Mouse (Mus musculus) A20 (cell line): ENCODE measurements around the gene Chrna1.

Experiments used
- DNase-seq: peaks from one replicate; pipeline ENCODE4 v3.0.0-alpha.2; 2011; ENCODE audit warnings: low read depth, low spot score

Chrna1 gene

DNA sequence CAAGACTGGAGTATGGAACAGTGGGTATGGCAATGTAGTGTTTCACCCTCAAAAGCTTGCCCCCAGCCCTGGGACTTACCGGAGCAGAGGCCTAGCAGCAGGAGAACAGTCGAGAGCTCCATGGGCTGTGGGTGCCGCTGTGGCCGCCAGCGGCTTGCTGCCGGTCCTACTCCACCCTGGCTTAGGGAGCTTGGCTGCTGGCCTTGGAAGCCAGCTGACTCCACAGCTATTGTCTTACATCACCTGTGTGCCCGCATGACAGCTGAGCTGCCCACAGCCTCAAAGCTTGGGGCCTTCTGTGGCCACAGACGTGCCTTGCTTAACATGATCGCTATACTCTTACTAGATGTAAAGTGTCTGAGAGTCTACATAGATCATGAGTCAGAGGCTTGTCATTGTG, at the start of gene Chrna1:
Chrna1 (minus strand) TSS at position 173 of the 400 bp plus-strand sequence.
- no peak for DNase-seq

DNA sequence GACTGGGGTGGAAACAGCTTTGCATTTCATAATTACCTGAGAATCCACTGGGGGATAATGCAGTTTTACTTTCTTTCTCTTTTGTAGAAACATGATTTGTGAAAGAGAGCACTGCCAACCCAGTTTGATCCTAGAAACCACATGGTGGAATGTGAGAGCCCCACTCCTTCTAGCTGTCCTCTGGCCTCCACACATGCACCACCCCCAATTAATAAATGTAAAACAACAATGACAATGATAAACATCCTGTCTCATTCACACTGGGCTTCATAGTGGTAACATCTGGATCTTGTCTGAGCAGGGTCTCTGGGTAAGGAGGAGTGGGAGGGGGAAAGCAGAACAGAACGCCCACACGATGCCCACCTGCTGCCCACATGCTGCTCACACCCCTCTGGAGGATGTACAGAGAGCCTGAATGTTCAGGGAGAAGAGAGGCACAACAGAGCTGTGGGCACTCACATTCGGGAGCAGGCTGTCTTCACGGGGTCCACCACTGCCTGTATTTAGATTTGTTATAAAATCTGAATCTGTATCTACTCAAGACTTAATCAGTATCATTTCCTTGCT, 38.4 kb upstream of the Chrna1 start:
- no peak for DNase-seq

DNA sequence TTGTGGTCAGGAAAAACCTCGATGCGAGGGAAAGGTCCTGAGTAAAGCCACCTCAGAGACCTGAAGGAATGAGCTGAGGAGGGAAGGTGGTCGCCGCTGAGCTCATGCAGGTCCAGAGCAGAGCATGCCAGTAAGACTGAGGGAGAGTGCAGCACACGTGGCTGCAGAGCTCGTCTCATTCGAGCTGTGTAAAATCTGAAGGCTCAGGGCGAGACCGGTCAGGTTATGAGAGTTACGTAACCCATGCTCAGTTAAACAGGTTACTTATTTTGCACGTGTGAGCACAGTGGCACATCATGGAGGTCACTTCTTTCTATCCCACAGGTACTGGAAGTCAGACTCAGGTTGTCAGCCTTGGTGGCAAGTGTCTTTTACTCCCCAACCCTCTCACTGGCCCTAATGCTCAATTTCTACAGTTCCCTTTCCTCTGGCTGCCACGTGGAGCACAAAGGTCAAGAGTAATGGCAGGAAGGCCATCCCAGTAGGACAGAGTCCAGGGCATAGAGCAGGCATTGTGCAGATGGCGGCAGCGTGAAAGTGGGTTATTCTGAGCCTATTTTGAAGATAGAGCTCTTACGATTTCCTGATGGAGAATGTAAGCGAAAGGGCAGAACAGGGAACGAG, 36.4 kb upstream of the Chrna1 start:
- no peak for DNase-seq

DNA sequence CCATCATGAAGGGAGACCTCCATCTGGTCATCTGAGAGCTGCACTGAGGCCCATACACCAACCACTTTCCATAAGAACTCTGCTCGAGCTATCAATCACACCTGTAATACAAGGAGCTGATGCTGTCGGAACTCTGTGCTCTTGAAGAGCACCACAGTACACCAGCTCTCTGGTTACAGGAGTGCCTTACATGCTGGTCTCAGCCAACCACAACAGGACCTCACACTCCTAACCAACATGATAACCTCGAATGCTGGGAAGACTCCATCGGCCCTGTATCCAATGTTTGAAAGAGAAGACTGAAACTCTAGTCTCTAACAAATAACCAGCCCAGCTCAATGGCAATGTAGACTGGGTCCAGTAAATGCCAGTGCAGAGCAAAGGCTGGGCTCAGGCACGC, 35.3 kb upstream of the Chrna1 start:
- no peak for DNase-seq

DNA sequence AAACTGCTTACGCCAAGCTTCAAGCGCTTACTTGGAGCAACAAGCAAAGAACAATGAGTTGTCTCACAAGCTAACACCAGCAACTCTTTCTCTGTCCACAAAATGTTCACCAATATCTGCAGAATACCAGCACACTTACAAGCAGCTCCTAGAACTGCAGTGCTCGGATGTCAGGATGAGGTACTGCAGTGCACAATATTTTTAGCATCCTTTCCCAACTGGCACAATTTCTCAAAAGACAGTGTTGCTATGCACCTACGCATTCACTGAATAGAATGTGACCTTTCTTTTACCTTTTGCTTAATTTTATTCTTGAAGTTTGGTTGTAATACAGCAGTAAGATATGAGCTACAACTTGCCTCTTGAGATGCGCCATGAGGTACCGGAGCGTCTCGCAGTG, 34.2 kb upstream of the Chrna1 start:
- no peak for DNase-seq

DNA sequence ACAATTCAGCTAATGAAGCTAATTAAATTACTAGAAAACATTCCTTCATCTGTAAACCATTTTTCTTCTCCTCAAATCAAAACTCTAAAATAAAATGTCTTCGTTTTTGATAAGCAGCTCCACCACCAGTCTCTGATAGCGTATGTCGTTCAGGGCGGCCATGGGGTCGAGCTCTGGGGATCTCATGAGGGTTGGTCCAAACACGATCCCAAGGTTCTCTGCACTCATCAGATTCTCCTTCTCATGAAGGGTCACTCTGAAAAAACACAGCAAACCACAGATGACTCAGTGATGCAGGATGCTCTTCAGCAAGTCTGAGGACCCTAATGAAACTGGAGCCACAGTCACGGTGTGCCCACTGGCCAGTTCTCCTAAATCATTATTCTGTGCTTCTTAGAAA, 32.8 kb upstream of the Chrna1 start:
- DNase-seq = no peak

DNA sequence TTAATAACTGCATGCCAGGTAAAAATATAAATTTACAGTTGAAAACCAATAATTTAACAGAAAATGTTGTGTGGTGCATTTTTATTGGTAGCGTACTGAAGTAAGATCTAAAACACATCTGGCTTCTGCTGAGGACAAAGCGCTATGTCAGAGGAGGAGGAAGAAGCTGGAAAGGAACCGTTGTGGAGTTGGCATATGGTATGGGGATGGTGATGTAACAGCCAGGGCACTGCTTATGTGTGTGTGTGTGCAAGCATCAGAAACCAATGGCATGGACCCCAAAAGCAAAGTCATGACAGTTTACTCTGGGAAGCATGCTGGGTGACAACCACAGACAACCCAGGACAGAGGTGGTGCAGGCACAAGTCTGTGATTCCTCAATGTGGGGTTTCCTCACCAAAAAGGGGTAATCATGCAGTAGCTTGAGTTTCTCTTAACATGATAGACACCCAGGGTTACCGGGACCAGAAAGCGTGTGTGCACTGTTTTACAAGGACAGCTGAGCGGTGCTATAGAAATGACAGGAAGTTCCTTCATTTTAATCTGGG, 32.3 kb upstream of the Chrna1 start:
- no peak for DNase-seq

DNA sequence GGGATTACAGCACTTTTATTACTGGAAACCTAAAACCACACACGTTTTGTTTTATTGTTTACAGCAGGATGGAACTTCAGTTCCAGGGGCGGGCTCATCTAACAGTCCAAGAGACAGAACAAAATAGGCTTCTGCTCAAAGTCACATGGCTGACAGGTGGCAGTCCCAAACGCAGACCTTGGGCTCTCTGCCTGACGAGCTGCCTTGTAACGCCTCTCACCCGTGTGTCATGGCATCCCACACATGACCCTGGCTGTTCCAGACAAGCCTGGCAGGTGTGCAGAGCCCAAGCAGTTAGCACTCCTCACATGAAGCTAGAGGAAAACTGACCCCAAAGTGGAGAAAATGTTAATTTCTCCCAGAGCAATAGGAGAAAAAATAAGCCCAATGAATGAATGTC, 31.7 kb upstream of the Chrna1 start:
- DNase-seq = no peak

DNA sequence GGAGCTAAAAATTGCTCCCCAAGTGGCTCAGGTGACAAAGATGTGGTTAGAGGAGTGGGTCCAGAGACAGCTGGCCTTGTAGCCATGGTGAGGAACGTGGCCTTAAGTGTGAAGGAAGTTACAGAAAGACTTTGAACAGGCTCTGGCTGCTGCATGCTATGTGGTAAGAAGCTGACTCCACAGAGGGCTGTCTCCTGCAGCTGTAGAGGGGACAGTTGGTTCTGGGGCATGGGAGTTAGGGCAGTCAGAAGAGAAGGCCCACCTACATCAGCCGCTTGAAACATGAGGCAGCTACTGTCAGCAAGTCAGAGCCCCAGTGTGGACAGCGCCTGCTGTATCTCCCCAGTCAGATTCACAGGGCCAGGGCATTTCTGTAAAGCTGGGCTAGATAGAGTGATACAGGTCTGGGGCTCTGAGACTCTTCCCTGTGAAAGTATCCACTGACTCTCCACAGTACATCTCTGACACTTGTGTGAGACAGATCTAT, 29.6 kb upstream of the Chrna1 start:
- no peak for DNase-seq

DNA sequence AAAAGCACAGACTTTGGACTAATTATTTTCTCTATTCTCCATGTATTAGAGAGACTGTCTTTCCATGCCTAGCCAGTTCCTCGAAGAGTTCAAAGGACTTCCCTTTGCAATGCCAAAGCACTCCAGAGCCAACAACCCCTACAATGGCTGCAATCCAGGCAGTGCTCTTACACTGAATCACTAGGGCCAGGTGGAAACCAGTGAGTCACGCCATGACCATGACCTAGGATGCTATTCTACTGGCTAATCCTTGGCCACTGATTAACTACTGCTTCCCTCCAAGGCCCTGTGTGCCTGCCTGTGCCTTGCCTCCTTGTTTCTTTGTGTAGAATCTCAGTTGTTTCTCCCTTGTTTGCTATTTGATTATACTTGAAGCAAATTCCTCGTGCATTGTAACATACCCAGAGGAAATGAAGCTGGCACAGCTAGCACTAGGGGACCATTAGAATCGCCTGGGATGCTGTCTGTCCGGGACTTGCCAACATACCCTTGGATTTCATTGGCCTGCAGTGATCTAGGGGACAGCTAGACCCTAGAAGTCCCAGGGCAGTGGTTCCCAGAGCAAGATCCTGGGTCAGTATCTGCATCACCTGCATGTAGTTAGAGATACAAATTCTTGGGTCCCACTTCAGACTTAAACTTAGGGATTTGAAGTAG, 29.1 kb upstream of the Chrna1 start:
- DNase-seq = no peak

DNA sequence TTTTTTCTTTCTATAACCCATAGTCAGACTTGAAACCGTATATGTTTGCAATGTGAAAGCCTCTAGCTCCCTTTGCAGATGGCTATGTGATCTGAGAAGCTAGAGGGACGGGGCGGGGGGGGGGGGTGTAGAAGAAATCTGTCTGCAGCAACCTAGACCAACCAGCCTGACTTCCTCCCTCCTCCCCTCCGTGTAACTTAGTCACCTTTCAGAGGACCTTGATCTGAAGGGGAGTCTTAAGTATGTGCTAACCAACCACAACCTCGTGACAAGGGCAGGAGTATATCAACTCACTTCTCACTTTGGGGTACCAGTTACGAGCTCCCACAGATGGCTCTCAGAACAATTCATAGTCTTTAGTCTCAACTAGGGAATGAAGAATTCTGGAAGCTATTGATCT, 28.3 kb upstream of the Chrna1 start:
- no peak for DNase-seq

DNA sequence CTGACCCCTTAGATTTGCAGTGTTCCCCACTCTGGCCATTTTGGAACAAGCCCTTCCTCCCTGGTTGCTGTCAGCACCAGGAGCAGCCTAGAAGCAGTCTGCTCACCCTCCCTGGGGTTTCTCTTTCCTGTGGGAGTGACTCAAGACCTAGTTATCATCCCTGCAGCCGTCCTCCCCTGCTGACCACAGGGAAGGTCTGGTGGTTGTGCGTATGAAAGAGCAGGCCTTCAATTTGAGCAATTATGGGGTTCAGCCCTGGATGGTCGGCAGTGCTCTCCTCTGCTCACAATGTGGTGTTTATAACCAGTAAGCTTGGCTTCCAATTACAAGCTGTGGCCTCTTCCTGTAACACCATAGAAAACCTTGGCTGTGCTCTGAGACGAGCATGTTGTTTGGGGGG, 27.5 kb upstream of the Chrna1 start:
- no peak for DNase-seq

DNA sequence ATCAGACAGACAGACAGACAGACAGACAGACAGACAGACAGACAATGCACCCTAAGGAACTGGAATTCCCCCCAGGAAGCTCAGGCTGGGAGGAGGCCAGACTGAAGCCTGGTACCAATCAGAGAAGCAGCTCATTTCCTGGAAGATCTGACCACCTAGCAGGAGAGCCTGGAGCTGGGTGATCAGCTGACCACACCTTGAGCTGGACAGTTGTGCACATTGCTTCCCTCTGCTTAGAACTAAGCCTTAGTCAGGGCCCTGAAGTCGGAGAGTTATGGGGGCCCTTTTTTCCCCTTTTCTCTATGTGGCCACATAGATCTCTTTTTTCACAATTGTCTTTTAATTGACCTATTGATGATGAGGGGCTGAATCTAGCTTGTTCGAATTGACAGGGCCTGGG, 27.0 kb upstream of the Chrna1 start:
- no peak for DNase-seq

DNA sequence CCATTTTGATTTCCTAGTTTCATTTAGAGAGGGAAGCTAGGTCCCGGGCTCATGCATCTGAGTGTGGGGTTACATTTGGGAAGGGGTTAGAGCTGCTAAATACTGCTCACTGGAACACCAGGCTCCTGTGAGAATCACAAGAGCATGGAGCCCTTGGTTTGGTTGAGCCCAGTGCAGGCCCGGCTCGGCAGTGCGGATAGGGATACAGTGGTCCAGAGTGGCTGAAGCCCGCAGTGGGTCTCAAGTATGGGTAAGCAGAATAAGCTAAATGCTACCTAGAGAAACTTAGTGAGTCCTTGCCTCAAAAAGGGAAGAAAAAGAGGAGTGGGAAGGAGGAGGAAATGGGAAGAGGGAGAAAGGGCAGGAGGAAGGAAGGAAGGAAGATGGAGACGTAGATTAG, 26.5 kb upstream of the Chrna1 start:
- DNase-seq = no peak

DNA sequence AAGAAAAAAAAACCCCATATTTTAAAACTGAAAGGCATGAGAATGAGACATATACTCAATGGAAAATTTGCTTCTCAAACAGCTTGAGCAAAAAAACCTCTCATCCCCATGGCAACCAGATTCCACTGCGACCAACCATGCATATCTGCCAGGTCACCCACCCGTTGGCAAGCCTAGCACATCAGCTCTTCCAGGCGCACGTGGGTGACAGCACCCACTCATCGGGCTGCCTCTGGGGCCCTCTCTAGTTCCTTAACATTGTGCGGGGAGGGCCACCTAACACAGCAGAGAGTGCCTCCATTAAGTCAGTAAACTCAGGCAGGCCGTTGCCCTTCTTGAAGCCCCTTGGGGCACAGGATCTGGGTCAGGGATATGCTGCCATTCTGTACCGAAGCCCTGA, 24.9 kb upstream of the Chrna1 start:
- DNase-seq = no peak

DNA sequence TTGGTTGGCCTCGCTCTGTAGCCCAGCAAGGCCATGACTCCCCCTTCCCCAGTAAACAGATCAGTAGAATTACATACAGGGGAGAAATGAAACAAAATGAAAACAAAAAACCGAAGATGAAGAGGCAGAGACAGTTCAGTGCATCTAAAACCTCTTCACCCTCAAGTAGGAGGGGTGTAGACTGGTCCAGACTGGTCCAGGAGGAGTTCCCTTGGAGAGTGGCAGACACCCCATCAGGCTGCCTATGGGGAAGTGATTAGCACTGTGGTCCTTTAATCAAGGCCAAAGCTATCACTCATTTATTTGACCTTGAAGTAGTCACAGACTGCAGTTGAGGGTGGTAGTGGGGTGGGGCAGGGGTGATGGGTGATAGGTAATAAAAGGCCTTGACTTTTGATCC, 24.4 kb upstream of the Chrna1 start:
- DNase-seq = no peak

DNA sequence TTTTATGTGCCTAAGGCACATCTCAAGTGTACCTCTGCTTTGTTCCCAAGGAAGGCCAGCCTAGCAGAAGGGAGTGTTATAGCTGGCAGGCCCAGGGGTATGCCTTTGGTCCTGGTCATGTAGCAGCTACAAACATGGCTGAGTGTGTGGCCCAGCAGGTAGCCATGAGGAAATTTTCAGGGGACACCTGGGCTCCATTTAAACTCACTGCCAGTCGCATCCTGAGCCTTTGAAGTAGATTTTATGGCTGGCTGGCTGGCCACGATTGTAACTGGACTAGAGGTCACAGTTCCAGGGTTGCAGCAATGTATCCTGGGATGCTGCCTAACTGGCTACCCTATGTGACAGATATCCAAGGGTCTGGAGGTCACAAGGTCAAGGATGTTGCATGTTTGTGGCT, 20.5 kb upstream of the Chrna1 start:
- no peak for DNase-seq

DNA sequence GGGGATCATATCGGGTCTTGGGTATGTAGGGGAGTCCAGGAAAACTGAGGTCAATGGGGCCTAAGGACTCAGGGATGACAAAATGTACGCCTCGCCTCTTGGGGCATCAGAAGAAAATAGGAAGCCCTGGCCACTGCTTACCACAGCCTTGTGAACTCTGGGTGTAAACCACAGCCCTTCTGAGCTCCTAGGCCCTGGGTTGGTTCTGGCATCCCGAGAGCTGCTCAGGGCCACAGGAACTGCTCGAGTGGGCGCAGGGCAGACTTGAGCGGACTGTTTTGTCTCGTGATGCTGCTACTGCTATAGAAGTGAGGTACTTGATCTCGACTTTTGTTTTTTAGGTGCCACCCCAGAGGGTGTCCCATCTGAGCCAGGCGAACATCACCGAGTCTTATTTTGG, 17.6 kb upstream of the Chrna1 start:
- DNase-seq = no peak

DNA sequence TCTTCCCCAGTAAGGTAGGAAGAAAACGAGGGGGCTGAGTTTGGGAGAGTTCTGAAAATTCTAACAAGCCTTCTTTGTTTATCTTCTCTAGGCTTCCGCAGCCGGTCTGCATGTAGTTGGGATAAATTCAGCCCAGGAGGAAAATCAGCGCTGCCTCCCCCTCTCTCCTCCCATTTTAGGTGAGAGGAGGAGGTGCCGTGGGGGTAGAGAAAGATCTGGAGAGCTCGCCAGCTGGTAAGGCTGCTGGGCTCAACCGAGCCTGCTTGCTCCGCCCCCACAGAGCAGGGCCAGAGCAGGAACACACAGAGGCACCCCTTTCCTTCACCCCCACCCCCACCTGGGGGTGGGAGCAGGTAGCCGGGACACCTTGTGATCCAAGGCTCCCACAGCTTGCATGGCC, 16.6 kb upstream of the Chrna1 start:
- no peak for DNase-seq

DNA sequence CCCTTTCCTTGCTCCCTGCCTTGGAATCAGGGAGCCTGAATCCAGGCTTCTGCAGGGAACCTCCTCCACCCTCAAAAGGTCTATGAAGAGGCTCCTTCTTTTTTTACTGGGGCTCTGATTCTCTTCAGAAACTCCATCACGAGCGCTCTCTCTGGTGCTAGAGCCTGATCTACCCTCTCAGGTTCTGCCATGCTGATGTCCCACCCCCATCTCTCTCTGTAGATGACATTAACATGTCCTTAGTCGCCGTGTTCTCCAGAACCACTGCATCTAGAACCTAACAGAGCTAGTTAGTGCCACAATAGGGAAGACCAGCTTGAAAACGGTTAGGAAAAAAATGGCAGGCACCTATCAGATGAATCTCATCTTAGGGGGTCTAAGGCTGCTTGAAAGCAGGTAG, 16.2 kb upstream of the Chrna1 start:
- DNase-seq = no peak

DNA sequence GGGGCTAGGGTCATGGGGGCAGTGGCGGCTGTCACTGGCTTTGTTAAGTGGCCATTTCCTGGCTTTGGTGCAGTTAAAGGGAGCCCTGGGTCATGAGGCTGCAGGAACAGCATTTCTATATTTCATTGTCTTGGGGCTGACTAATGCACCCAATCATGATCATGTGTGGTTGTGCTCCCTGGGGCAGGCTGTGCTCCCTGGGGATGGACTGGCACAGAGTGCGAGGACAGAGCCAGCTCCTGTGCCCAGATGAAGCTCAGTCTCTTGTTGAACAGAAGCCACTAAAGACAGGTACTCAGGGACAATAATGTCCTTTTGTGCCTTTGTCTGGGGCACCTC, 12.9 kb upstream of the Chrna1 start:
- DNase-seq = no peak

DNA sequence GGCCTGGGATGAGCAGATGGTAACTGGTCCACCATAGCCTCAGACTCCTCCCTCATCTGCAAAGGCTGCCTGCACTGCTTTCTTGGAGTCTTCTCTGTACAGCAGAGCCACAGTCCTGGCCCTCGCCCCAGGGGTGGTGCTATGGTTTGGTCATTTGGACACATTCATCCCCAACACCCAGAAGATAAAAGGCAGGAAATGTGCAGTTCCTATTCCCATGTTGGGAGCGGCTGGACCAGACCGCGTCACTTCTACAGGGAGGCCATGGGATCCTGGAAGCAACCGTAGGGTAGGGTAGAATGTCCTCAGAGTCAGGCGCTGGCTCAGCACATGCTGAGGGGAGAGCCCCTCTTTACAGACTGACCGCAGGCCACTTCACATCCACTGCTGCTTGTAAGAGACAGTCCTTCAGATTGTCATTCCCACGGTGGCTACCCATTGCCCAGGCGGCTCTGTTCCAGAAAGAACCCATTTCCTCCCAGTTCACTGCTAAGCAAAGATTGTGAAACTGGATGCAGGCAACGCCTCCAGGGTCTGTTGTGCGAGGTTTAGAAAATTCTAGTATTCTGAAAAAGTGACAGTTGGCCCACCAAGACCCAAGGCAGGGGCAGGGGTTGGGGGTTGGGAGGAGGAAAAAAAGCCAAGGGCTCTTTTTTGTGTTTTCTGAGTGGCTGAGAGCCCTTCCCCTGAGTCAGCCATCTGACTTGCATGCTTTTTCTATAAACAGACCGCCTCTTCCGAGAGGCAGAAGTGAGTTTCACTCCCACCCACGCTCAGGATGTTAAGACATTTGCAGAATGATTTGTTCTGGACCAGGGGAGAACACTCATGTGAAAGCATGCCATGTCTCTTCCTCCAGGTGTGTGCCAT, 12.3 kb upstream of the Chrna1 start:
- no peak for DNase-seq
